Mouse (Mus musculus) heart, adult 8-10 months (tissue): Measurements from ENCODE around the gene Prss57. TPM values are rescaled to one million over a fixed set of nuclear protein-coding genes. Genes with fewer than 3 reads are reported as not detected.
"Not testable (repeated sequence)": the region's sequence is repeated elsewhere in the genome, so short reads cannot be mapped to it uniquely, and the experiment has no call there.

Experiments used
- DNase-seq: peaks from one replicate; pipeline ENCODE4 v3.0.0; 2022; ENCODE audit warnings: low spot score
- total RNA-seq, 4 experiments: library from RNA; stranded (reverse); gene quantifications; 2 replicates each; pipeline ENCODE4 v1.2.4; 2022

The Prss57 gene
- total RNA-seq, 4 experiments from 2014 or later, result not detected

GRCm38 (mm10) chr10:79781956-79782355 lies 8.8 kb downstream of the Prss57 start:
- no peak for DNase-seq

DNA sequence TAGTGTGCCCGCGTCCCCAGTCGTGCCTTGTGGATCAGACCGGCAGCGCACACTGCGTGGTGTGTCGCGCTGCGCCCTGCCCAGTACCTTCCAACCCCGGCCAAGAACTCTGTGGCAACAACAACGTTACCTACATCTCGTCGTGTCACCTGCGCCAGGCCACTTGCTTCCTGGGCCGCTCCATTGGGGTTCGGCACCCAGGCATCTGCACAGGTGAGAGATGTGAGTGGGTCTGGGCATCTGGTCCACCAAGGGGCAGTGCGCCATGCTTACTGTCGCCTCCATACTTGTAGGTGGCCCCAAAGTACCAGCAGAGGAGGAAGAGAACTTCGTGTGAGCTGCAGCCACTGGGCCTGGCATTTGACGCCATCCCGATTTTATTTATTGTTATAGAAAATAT lies 9.6 kb downstream of the Prss57 start:
- no peak for DNase-seq

GRCm38 (mm10) chr10:79780664-79781015 lies 10.1 kb downstream of the Prss57 start:
- DNase-seq, result no peak

DNA sequence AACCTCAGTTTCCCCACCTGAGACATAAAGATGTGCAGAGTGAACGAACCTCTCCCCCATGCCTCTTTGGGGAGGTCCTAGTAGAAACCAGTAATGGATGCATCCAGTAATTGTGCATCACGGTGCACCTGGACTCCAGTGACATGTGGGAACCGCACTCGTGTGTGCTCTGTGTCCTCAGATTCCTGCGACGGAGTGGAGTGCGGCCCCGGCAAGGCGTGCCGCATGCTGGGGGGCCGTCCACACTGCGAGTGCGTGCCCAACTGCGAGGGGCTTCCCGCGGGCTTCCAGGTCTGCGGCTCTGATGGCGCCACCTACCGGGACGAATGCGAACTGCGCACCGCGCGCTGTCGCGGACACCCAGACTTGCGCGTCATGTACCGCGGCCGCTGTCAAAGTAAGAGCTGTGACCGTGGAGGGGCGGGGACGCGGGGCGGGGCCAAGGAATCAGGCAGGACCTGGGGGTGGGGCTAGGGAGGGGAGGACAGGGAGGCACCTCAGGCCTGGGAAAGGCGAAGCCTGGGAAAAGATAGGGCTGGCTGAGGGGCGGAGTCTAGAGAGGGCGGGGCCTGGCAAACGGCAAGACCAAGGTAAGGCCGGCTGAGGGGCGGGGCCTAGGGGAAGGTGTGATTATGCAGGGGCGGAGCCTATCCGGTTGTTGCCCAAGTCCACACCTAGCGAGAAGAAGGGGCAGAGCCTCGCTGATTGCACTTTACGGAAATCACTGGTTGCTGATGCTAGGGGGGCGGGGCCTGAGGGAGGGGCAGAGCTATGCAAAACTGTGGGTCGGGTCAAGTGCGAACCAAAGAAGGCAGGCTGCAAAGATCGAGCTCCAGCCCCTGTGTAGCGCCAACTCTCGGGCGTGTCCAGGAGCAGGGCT lies 10.7 kb downstream of the Prss57 start:
- DNase-seq, result peak; percentile 88

- DNase-seq, result no peak
Observed at GRCm38 (mm10) chr10:79779193-79779592, 11.6 kb downstream of the Prss57 start.

DNA sequence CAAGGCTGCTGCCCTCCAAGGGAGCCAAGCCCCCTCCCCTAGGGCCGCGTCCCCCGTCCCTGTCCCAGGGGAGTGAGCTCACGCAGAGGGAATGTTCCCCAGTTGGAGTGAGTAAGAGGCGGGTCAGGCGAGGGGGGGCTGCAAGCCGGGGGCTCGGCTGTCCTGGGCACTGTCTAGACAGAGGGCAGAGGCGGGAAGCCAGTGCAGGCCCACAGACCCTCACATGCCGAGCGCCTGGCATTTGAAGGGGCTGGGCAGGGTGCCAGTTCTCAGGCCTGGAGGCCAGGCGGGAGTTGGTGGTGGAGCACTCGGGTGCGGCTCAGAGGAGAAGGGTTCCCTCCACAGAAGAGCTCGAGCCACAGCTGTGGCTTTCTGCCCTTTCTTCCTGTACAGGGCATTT lies 12.8 kb downstream of the Prss57 start:
- peak; percentile 31 for DNase-seq

GRCm38 (mm10) chr10:79777103-79777531 lies 13.6 kb downstream of the Prss57 start, which contains the start of gene Fstl3:
Gene Fstl3 (plus strand): TSS chr10:79777272.
- no peak for DNase-seq

- DNase-seq, result no peak
Observed at GRCm38 (mm10) chr10:79774486-79775279, 16.1 kb downstream of the Prss57 start.

- no peak for DNase-seq
Observed at GRCm38 (mm10) chr10:79773208-79773607, 17.6 kb downstream of the Prss57 start.

GRCm38 (mm10) chr10:79772320-79772719 lies 18.4 kb downstream of the Prss57 start:
- DNase-seq, result no peak

- DNase-seq, result no peak
Observed at GRCm38 (mm10) chr10:79769329-79769728, 21.4 kb downstream of the Prss57 start.

DNA sequence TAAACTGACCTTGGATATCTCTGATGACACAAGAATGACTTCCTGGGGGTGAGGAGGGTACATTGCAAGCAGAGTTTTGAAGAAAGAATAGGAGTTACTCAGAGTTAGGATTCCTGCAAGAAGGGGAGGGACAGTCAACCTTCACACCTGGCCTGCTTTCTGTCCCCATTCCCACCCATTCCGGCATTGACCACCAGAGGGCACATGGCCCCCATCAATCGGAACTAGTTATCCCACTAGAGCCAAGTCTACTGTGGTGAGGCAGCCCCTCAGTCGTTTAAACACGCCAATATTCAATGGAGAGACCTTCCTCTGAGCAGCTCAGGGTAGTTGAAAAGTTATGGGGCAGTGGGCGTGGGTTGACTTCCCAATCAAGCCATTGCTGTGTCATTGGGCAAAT lies 22.4 kb downstream of the Prss57 start:
- peak; percentile 72 for DNase-seq

DNA sequence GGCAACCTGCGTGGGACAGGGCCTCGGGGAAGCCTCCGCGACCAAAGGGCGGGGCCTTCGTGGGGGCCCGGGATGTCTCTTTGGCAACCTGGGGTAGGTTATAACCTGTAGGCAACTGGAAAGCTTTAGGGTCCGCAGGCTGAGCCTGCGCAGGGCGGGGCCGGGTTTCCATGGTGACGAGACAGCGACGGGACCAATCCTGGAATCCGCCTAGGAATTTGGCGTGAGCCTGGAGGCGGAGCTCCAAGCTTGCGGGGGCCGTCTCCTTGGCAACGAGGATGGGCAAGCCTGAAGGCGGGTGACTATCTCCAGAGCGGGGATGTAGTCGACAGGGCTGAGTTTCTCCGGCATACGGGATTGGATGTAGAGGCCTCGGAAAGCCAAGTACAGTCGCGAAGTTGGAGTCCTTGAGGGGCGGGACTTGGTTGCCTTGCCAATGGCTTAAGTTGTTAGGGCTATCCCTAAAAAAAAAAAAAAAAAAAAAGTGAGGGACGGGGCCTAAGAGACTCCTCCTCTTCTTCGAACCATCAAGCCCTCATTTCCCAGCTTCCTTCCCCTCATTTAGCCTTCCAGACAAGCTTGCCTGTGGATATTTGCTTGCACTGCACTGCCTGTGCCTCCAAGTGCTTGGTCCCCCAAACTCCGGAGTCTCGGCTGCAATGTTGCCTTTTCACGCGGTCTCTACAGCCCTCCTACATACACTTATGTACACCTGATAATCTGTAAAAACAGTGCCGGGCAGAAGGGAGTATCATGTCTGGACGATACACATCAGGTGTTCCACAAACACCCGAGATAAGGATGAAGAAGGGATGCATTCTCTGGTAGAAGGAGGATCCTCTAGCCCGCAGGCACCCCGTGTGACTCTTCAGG lies 23.2 kb downstream of the Prss57 start:
- DNase-seq, result peak; percentile 85

- peak; percentile 99 for DNase-seq
Observed at GRCm38 (mm10) chr10:79766508-79767325, 24.0 kb downstream of the Prss57 start, which contains the start of gene Rnf126. Gene Rnf126 (minus strand): TSS chr10:79766952.

GRCm38 (mm10) chr10:79766001-79766507 lies 24.7 kb downstream of the Prss57 start:
- no peak for DNase-seq

DNA sequence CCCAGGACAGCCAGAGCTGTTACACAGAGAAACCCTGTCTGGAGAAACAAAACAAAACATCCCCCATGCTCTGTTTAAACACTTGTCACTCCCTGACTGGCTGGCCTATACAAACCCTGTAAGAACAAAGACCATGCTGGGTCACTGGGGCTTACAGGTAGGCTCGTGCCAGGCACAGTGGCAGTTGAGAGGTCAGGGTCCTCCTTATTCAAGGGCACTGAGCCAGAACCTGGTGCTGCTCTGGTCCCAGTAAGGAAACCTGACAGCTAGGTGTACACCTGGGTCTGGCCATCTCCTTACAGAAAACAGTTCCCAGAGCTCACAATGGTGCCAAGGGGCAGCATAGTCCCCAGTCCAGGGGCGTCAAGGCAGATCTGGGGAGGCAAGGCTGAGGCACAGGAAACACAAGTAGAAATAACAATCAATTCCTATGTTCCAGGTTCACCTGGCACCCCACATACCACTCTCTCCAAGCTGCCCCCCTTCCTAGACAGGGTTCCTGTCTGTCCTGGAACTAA lies 25.5 kb downstream of the Prss57 start:
- DNase-seq, result no peak

- DNase-seq, result no peak
Observed at GRCm38 (mm10) chr10:79764234-79764633, 26.5 kb downstream of the Prss57 start.

GRCm38 (mm10) chr10:79762875-79763274 lies 27.9 kb downstream of the Prss57 start:
- DNase-seq, result no peak

DNA sequence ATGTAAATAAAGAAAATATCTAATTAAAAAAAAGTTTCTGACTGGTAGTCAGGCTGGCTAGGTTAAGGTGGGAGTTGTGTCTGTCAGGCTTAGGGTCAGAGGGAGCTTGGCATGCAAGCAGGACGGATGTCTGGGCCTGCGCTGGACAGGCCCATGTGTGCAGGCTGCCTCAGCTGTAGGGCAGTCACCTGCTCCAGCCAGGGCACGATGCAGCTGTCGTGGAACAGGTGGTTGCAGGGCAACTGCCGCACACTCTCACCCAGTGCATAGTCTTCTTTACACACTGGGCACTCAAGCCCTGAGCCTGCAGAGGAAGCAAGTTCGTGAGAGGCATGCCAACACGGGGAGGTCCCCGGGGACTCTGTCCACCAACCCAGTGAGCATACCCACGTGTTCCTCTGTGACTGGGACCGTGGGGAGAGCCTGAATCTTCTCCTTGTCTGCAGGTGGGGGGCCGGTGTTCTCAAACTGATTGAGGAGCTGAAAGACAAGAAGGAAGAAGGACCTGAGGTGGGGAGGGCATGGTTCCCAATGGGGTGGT lies 30.1 kb downstream of the Prss57 start:
- DNase-seq, result no peak

DNA sequence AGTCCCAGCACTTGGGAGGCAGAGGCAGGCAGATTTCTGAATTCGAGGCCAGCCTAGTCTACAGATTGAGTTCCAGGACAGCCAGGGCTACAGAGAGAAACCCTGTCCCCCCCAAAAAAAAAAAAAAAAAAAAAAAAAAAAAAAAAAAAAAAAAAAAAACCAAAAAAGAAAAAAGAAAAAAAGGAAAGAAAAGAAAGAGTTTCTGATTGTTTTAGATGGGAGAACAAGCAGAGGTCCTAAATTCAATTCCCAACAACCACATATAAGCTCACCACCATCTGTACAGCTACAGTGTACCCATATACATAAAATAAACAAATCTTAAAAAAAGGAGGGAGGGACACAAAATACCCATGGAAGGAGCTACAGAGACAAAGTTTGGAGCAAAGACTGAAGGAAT lies 31.1 kb downstream of the Prss57 start:
- DNase-seq, result not testable (repeated sequence)
